23 mouse cellular contexts compared by ENCODE assay signal in genomic region chr12:35329699-35330098, GRCm38 (mm10).
DNase-seq lines count a peak whose midpoint lies in the region; ATAC-seq and TF ChIP-seq lines count a peak whose summit lies in the region.
"Had no signal": no experiment of that assay in that cellular context is flagged by ENCODE, and none has a peak within 500 bp of the region (broad histone marks: within the 10 kb centered on the region; RNA-seq: fewer than 3 reads in every experiment).

No protein-coding gene starts in this region.

- no peaks in the 10 kb centered on the region for H3K4me1 ChIP-seq in MEL (ENCODE audit: control insufficient read depth in 1 of 2, insufficient read depth in 2 of 2, low read length in 2 of 2)
- H3K4me1 ChIP-seq in intestine, embryonic 15.5 days (replicated peaks), result no peaks in the 10 kb centered on the region

- no peak overlapping the region for H3K4me3 ChIP-seq in MEL (ENCODE audit: control insufficient read depth in 1 of 2, insufficient read depth in 1 of 2, low read depth in 2 of 2, low read length in 2 of 2)
- no peak overlapping the region for H3K4me3 ChIP-seq in intestine, embryonic 15.5 days (replicated peaks)

- H3K79me2 ChIP-seq in MEL (ENCODE audit: control insufficient read depth, insufficient read depth, low read length, poor library complexity), result no peaks in the 10 kb centered on the region

- H3K4me2 ChIP-seq in intestine, embryonic 15.5 days (replicated peaks), result no peak overlapping the region

- TF ChIP-seq CTCF in MEL (IDR thresholded peaks at IDR 0.05 in 2 of 3, conservative IDR thresholded peaks at IDR 0.05 in 1 of 3; ENCODE audit: control insufficient read depth in 1 of 3, insufficient read depth in 1 of 3, low read depth in 2 of 3, low read length in 3 of 3, poor library complexity in 1 of 3, severe bottlenecking in 1 of 3), result no peak

- no peaks in the 10 kb centered on the region for H3K36me3 ChIP-seq in MEL (ENCODE audit: control insufficient read depth in 1 of 2, insufficient read depth in 2 of 2, low read length in 2 of 2)
- no peaks in the 10 kb centered on the region for H3K36me3 ChIP-seq in intestine, embryonic 15.5 days
- H3K36me3 ChIP-seq: G1E had no signal

- TF ChIP-seq EP300 in MEL (IDR thresholded peaks at IDR 0.05; ENCODE audit: low read depth in 1 of 2, low read length in 2 of 2), result no peak

- TF ChIP-seq RAD21 in MEL (IDR thresholded peaks at IDR 0.05; ENCODE audit: low read depth, low read length), result no peak

- H3K9ac ChIP-seq in MEL (ENCODE audit: control insufficient read depth, low read depth, low read length, poor library complexity, severe bottlenecking), result no peak overlapping the region
- no peak overlapping the region for H3K9ac ChIP-seq in intestine, embryonic 15.5 days

- H3K9me3 ChIP-seq in MEL (replicated peaks; ENCODE audit: insufficient read depth, low read length), result no peaks in the 10 kb centered on the region
- no peaks in the 10 kb centered on the region for H3K9me3 ChIP-seq in intestine, embryonic 15.5 days

- H3K27me3 ChIP-seq in MEL (ENCODE audit: control insufficient read depth in 1 of 2, insufficient read depth in 2 of 2, low read length in 2 of 2), result no peaks in the 10 kb centered on the region
- H3K27me3 ChIP-seq in intestine, embryonic 15.5 days (replicated peaks), result no peaks in the 10 kb centered on the region
- H3K27me3 ChIP-seq: CH12.LX, Patski had no signal

- WGBS in intestine, embryonic 15.5 days, result 77% methylated on average over 6 of the region's 6 CpGs

- TF ChIP-seq POLR2A in MEL (IDR thresholded peaks at IDR 0.05; ENCODE audit: control insufficient read depth in 1 of 2, insufficient read depth in 1 of 2, low read depth in 1 of 2, low read length in 2 of 2, poor library complexity in 1 of 2), result no peak

- DNase-seq in MEL (ENCODE audit: low read depth, low spot score), result peak; percentile 6
- DNase-seq in cerebellum, postnatal 4 days (ENCODE audit: low spot score in 2 of 2), result no peak
- no peak for DNase-seq in gastrocnemius, postnatal 36 days
- DNase-seq in urinary bladder, postnatal 14 days (ENCODE audit: low spot score), result no peak
- DNase-seq: adrenal gland, adult 2 months; adrenal gland, adult 8-10 months; adrenal gland, postnatal 10 days; adrenal gland, postnatal 14 days; adrenal gland, postnatal 25 days; adrenal gland, postnatal 36 days; B cell, adult 2 months; cerebellum, adult 11 months; cerebellum, adult 11-12 months; cerebellum, adult 18-20 months had no signal

- no peak overlapping the region for H3K27ac ChIP-seq in MEL (ENCODE audit: control insufficient read depth, low read depth, low read length)
- H3K27ac ChIP-seq in intestine, embryonic 15.5 days, result no peak overlapping the region

- peak; percentile 35; the same call in 1 of the 2 replicates for ATAC-seq in granulocyte monocyte progenitor cell, adult 5-6 weeks (replicated peaks; ENCODE audit: poor library complexity, severe bottlenecking)
- peak; percentile 95 for ATAC-seq in megakaryocyte, adult 5-6 weeks (ENCODE audit: poor library complexity, severe bottlenecking)
- ATAC-seq in monocyte, adult 5-6 weeks (replicated peaks; ENCODE audit: insufficient number of reproducible peaks, low FRiP score, low TSS enrichment, poor library complexity, severe bottlenecking), result peak; percentile 97
- ATAC-seq in intestine, embryonic 15.5 days, result no peak
- ATAC-seq: activated CD4-positive, CD25-positive, alpha-beta regulatory T cell, adult 4 months; CD4-positive, CD25-positive, alpha-beta regulatory T cell, adult 4 months; Patski had no signal

- intact Hi-C loops in gastrocnemius, postnatal 36 days (cut with DNase I), result no loop called here

TF ChIP-seq in MEL, 35 proteins besides CTCF, POLR2A, EP300 and RAD21:
- no peak for TF ChIP-seq MYB (IDR thresholded peaks at IDR 0.05; ENCODE audit: low read depth, low read length)
- no peak for TF ChIP-seq MEF2A (IDR thresholded peaks at IDR 0.05; ENCODE audit: extremely low read depth, insufficient replicate concordance, low read depth, low read length, poor library complexity, severe bottlenecking)
- no peak for TF ChIP-seq ZNF384 (IDR thresholded peaks at IDR 0.05; ENCODE audit: low read depth, low read length)
- TF ChIP-seq NELFE (IDR thresholded peaks at IDR 0.05; ENCODE audit: low read depth, low read length), result no peak
- no peak for TF ChIP-seq SMC3 (IDR thresholded peaks at IDR 0.05; ENCODE audit: low read depth, low read length)
- TF ChIP-seq SIN3A (IDR thresholded peaks at IDR 0.05; ENCODE audit: low read length), result no peak
- TF ChIP-seq HCFC1 (IDR thresholded peaks at IDR 0.05; ENCODE audit: low read depth, low read length), result no peak
- TF ChIP-seq ZC3H11A (IDR thresholded peaks at IDR 0.05; ENCODE audit: low read depth, low read length), result no peak
- TF ChIP-seq TAL1 (IDR thresholded peaks at IDR 0.05; ENCODE audit: low read length), result no peak
- no peak for TF ChIP-seq POLR2AphosphoS5 (IDR thresholded peaks at IDR 0.05; ENCODE audit: borderline replicate concordance, low read depth, low read length)
TF ChIP-seq in MEL: peak in this region for 0.
